Mouse (Mus musculus): ENCODE results near the gene Olfr819. TPM values are rescaled to one million over a fixed set of nuclear protein-coding genes. Genes with fewer than 3 reads are reported as not detected.
"Not testable (repeated sequence)": the region's sequence is repeated elsewhere in the genome, so short reads cannot be mapped to it uniquely, and the experiment has no call there.

The Olfr819 gene
- total RNA-seq (2021) = not detected
- long read RNA-seq, experiment 1 = 0 reads
- long read RNA-seq, experiment 2 = 0 reads

DNA sequence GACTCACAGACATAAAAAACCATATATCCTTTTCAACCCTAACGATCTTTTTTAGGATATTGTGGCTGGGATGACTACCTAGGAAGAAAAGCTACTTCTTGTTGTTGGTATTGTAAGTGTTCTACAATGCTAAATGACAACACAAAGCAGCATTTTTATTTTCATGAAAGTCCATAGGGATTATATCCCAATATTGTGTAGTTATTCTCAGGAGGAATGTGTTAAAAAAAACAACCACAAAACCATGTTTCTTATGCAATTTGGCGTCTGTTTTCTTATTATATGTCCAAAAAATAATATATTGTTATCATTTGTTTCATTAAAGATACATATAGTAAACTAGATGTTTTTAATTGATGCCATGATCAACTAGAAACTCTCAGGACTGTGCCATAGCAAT is at the start of gene Olfr819:
Olfr819 (minus strand) TSS at position 101 of the 400 bp plus-strand sequence.
- DNase-seq = not testable (repeated sequence)

DNA sequence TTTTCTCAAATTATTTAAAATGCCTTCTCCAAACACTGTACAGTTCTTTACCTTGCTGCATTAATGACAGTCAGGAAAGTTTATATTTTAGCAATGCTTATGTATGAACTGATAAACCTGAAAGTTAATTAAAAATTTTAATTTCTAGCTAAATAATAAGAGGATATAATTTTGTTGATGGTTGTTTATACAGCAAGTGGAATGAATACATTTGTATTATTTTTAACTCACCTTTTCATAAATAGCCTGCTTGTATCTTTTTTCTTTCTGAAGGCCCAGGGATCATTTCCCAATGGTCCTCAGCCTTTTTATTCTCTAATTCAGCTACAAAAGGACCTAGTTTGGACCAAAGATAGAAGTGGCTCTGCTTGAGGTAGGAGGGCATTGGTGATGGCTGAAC is 45.3 kb upstream of the Olfr819 start, which contains the start of gene Olfr820:
Olfr820 (plus strand) TSS at position 301 of the 400 bp plus-strand sequence.
- DNase-seq = no peak

DNA sequence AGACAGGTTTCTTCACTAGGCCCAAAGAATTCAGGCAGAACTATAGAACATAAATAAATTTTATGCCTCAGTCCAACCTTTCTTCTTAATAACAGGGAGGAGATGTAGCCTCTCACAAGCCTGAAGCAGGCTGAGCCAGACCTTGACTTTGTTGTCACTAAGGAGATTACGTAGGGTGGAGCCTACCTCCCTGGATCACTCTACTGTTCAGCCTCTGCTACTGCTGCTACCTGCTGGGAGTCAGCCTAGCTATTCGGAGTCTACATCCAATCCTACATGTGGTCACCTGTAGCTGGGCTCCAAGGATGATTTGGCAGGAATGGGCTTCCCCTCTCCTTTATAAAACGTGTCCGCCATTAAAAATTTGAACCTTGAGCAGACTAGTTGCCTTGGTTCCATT is 38.3 kb upstream of the Olfr819 start:
- DNase-seq = not testable (repeated sequence)

DNA sequence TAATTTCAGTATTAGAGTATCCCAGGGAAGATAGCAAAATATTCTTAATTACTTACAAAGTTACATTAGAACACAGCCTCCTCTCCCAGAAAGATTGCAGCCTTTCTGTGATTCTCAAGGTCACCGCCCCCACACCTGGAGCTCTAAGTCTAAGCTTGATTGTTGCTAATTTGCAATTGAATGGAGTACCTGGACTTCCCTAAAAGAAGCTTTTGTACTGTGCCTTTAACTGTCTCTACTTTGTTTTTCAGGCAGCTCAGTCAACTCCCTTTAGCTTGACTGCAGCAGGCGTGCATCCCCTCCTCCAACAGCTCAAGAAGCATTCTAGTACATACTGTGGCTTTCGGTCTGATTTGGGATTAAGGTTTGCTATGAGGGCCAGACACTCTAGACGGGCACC is 37.0 kb upstream of the Olfr819 start:
- DNase-seq = not testable (repeated sequence)

DNA sequence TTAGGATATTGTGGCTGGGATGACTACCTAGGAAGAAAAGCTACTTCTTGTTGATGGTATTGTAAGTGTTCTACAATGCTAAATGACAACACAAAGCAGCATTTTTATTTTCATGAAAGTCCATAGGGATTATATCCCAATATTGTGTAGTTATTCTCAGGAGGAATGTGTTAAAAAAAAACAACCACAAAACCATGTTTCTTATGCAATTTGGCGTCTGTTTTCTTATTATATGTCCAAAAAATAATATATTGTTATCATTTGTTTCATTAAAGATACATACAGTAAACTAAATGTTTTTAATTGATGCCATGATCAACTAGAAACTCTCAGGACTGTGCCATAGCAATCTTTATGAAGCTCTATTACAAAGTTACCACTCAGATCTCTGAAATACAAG is 17.9 kb upstream of the Olfr819 start, which contains the start of gene Gm10310:
Gm10310 (minus strand) TSS at position 101 of the 400 bp plus-strand sequence.
- DNase-seq = not testable (repeated sequence)

DNA sequence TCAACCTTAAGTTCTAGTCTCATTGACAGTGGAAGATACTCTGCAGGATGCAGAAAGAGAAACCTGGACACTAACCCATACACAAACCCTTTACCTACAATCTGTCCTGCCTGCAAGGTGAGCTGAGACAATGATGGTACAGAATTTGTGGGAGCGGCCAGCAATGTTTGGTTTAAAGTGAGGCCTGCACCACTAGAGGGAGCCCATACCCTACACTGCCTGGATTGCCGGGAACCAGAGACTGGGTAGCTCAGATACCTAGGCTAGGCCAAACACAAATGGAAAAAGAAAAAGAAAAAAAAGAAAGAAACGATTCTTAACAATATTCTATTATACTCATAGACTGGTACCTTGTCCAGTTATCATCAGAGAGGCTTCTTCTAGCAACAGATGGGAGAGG is 14.8 kb upstream of the Olfr819 start:
- DNase-seq = not testable (repeated sequence)

DNA sequence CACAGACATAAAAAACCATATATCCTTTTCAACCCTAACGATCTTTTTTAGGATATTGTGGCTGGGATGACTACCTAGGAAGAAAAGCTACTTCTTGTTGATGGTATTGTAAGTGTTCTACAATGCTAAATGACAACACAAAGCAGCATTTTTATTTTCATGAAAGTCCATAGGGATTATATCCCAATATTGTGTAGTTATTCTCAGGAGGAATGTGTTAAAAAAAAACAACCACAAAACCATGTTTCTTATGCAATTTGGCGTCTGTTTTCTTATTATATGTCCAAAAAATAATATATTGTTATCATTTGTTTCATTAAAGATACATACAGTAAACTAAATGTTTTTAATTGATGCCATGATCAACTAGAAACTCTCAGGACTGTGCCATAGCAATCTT is 9.0 kb upstream of the Olfr819 start, which contains the start of gene Olfr247:
Olfr247 (minus strand) TSS at position 101 of the 400 bp plus-strand sequence.
- DNase-seq = not testable (repeated sequence)

DNA sequence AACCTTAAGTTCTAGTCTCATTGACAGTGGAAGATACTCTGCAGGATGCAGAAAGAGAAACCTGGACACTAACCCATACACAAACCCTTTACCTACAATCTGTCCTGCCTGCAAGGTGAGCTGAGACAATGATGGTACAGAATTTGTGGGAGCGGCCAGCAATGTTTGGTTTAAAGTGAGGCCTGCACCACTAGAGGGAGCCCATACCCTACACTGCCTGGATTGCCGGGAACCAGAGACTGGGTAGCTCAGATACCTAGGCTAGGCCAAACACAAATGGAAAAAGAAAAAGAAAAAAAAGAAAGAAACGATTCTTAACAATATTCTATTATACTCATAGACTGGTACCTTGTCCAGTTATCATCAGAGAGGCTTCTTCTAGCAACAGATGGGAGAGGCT is 5.9 kb upstream of the Olfr819 start:
- not testable (repeated sequence) for DNase-seq

DNA sequence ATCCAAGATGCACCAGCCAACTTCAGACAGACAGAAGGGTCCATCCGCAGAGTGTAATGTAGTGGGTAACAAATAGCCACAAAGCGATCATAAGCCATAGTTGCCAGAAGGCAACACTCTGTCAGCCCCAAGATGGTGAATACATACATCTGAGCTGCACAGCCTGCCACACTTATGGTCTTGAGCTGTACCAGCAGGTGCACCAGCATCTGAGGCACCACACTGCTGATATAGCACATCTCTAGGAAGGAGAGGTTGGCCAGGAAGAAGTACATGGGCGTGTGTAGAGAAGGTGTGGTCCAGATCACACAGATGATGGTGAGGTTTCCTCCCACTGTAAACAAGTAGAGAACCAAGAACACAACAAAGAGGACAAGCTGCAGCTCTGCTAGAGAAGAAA is 834 bp downstream of the Olfr819 start:
- not testable (repeated sequence) for DNase-seq

DNA sequence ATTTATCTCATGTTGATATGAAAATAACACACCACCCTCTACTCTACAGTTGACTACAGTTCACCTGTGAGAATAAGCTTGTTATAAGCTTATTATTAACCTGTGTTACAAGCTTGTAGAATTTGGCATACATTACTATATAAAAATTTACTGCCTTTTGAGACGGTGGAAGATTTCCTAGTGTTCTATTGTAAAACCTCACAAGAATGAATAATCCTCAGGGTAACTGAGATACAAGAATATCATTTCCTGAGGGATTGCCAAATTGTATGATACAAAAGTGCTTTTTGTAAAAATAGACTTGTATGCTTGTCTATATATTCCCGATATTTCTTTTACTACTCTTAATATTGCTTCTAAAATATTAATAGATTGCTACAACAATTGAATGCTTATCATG is 18.1 kb downstream of the Olfr819 start, which contains the start of gene Olfr818:
Olfr818 (minus strand) TSS at position 101 of the 400 bp plus-strand sequence.
- no peak for DNase-seq

DNA sequence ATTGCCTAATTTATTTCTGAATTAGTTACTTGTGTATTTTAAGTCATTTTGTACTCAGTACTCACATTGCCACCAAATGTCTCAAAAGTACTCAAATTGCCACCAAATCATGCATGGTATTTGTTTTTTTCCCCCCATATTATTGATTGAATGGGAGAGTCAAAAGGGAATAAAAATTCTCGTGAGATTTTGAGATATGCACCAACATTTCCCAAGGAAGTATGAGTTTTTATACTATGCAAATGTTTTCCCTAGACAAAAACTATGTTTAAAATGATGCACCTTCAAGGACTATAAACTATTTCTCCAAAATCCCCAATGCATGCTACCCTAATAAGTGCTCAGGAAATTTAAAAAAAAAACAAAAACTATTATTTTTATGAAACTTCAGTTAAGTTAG is 51.6 kb downstream of the Olfr819 start, which contains the start of gene Olfr816:
Olfr816 (minus strand) TSS at position 101 of the 400 bp plus-strand sequence.
- DNase-seq = no peak

Other genes starting within 250 kb of the Olfr819 start
- not detected for gene Olfr805, start 237.9 kb downstream of the Olfr819 start, total RNA-seq (2021)
- not detected for gene Olfr806, start 225.3 kb downstream of the Olfr819 start, total RNA-seq (2021)
- gene Olfr807, start 209.5 kb downstream of the Olfr819 start, total RNA-seq (2021) = not detected
- not detected for gene Olfr808, start 201.8 kb downstream of the Olfr819 start, total RNA-seq (2021)
- not detected for gene Olfr809, start 192.6 kb downstream of the Olfr819 start, total RNA-seq (2021)
- not detected for gene Olfr810, start 172.3 kb downstream of the Olfr819 start, total RNA-seq (2021)
- gene Olfr811, start 162.9 kb downstream of the Olfr819 start, total RNA-seq (2021) = not detected
- not detected for gene Olfr812, start 121.2 kb downstream of the Olfr819 start, total RNA-seq (2021)
- gene Olfr813, start 111.9 kb downstream of the Olfr819 start, total RNA-seq (2021) = not detected
- not detected for gene Olfr814, start 87.4 kb downstream of the Olfr819 start, total RNA-seq (2021)
- not detected for gene Olfr815, start 61.4 kb downstream of the Olfr819 start, total RNA-seq (2021)
- not detected for gene Olfr816, start 51.7 kb downstream of the Olfr819 start, total RNA-seq (2021)
- not detected for gene Olfr818, start 18.2 kb downstream of the Olfr819 start, total RNA-seq (2021)
- gene Olfr247, start 8.9 kb upstream of the Olfr819 start, total RNA-seq (2021) = not detected
- gene Gm10310, start 17.8 kb upstream of the Olfr819 start, total RNA-seq (2021) = not detected
- not detected for gene Olfr820, start 45.4 kb upstream of the Olfr819 start, total RNA-seq (2021)
- gene Olfr821, start 63.1 kb upstream of the Olfr819 start, total RNA-seq (2021) = not detected
- not detected for gene Olfr822, start 103.9 kb upstream of the Olfr819 start, total RNA-seq (2021)
- gene Olfr823, start 148.1 kb upstream of the Olfr819 start, total RNA-seq (2021) = not detected
- not detected for gene Olfr824, start 162.7 kb upstream of the Olfr819 start, total RNA-seq (2021)
- gene Olfr825, start 199.5 kb upstream of the Olfr819 start, total RNA-seq (2021) = not detected
- gene Olfr826, start 216.9 kb upstream of the Olfr819 start, total RNA-seq (2021) = not detected
- not detected for gene Olfr827, start 247.1 kb upstream of the Olfr819 start, total RNA-seq (2021)